Mouse (Mus musculus): ENCODE data around the gene Tfr2. TPM values are rescaled to one million over a fixed set of nuclear protein-coding genes. Genes with fewer than 3 reads are reported as not detected.

Tfr2 gene
- polyA plus RNA-seq, 1 experiment from 2014 or later, result 0.11 TPM

GRCm38 (mm10) chr5:137584976-137585375 lies 15.3 kb downstream of the Tfr2 start:
- WGBS, result 30% methylated on average over 8 of the region's 8 CpGs

DNA sequence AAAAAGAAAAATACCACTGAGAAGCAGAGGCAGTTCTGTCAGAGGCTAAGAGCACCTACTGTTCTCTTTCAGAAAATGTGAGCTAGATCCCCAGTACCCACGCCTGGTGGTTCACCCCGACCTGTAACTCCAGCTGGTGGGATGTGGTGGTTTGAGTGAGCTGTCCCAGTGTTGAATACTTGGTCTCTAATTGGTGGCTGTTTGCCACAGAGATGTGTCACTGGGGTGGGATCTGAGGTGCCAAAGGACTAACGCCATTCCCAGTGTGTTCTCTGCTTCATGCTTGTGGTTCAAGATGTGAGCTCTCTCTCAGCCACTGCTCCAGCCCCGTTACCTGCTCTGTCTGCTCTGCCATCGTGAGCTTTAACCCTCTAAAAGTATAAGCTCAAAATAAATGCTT lies 20.9 kb downstream of the Tfr2 start:
- no peaks in the 10 kb centered on the region for H3K36me3 ChIP-seq (ENCODE audit: control insufficient read depth, insufficient read depth, low read length)
- no peaks in the 10 kb centered on the region for H3K9me3 ChIP-seq (ENCODE audit: control insufficient read depth, low read length)
- no peaks in the 10 kb centered on the region for H3K27me3 ChIP-seq (ENCODE audit: control insufficient read depth, insufficient read depth, low read length)
- H3K4me1 ChIP-seq (ENCODE audit: control insufficient read depth in 2 of 2, insufficient read depth in 2 of 2, low read length in 2 of 2), result no peaks in the 10 kb centered on the region
- H3K4me2 ChIP-seq (ENCODE audit: low read length), result no peak overlapping the region
- 73% methylated on average over 5 of the region's 5 CpGs for WGBS
- no peak overlapping the region for H3K9ac ChIP-seq (ENCODE audit: low read length)
- H3K27ac ChIP-seq (replicated peaks in 1 of 2; ENCODE audit: control insufficient read depth in 1 of 2, insufficient read depth in 1 of 2, low read depth in 2 of 2, low read length in 2 of 2), result no peak overlapping the region
- ATAC-seq (ENCODE audit: insufficient number of reproducible peaks, insufficient read depth, low FRiP score, low read depth), result no peak
- H3K4me3 ChIP-seq (ENCODE audit: control insufficient read depth in 1 of 2, insufficient read depth in 1 of 2, low read depth in 1 of 2, low read length in 2 of 2), result no peak overlapping the region

More at GRCm38 (mm10) chr5:137584976-137585375, 15.3 kb downstream of the Tfr2 start:
- Histone ChIP-seq H3K27ac (replicated peaks in 1 of 2; ENCODE audit: control insufficient read depth in 1 of 2, insufficient read depth in 1 of 2, low read depth in 2 of 2, low read length in 2 of 2) (no peak overlapping the region), H3K4me2 (ENCODE audit: low read length) (no peak overlapping the region), H3K4me1 (ENCODE audit: control insufficient read depth in 2 of 2, insufficient read depth in 2 of 2, low read length in 2 of 2) (peaks cover 0 to 6% of the 10 kb centered on the region in 2 experiments; a peak in 2 of 4 replicates), H3K4me3 (ENCODE audit: control insufficient read depth in 1 of 2, insufficient read depth in 1 of 2, low read depth in 1 of 2, low read length in 2 of 2) (no peak overlapping the region), H3K27me3 (ENCODE audit: control insufficient read depth, insufficient read depth, low read length) (peaks cover 30% of the 10 kb centered on the region), H3K9ac (ENCODE audit: low read length) (no peak overlapping the region), H3K36me3 (ENCODE audit: control insufficient read depth, insufficient read depth, low read length) (no peaks in the 10 kb centered on the region), H3K9me3 (ENCODE audit: control insufficient read depth, low read length) (no peaks in the 10 kb centered on the region)
- ATAC-seq (ENCODE audit: insufficient number of reproducible peaks, insufficient read depth, low FRiP score, low read depth), result no peak

DNA sequence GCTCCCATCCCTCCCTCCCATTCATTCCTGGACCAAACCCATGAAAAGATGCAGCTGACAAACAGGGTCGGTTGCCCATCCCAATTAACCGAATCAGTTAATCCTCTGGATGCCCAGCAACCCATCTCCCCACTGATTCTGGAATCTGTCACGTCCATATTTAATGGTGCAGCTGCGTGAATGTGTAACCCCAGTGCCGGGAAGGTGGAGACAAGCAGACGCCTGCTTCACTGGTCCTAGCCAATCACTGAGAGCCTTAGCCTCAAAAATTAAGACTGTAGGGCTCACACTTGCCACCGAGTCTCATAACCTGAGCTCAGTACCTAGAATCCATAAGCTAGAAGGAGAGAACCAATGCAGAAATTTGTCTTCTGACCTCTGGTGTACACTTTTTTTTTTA lies 26.3 kb downstream of the Tfr2 start:
- Histone ChIP-seq H3K4me2 (ENCODE audit: low read length) (no peak overlapping the region), H3K9ac (ENCODE audit: low read length) (no peak overlapping the region), H3K36me3 (ENCODE audit: control insufficient read depth, insufficient read depth, low read length) (peaks cover 7% of the 10 kb centered on the region; the same call in 1 of the 2 replicates), H3K4me1 (ENCODE audit: control insufficient read depth in 2 of 2, insufficient read depth in 2 of 2, low read length in 2 of 2) (peaks cover 5 to 10% of the 10 kb centered on the region in 2 experiments), H3K9me3 (ENCODE audit: control insufficient read depth, low read length) (no peaks in the 10 kb centered on the region), H3K27me3 (ENCODE audit: control insufficient read depth, insufficient read depth, low read length) (no peaks in the 10 kb centered on the region), H3K4me3 (ENCODE audit: control insufficient read depth in 1 of 2, insufficient read depth in 1 of 2, low read depth in 1 of 2, low read length in 2 of 2) (no peak overlapping the region), H3K27ac (replicated peaks in 1 of 2; ENCODE audit: control insufficient read depth in 1 of 2, insufficient read depth in 1 of 2, low read depth in 2 of 2, low read length in 2 of 2) (no peak overlapping the region)
- ATAC-seq (ENCODE audit: insufficient number of reproducible peaks, insufficient read depth, low FRiP score, low read depth), result no peak
- 85% methylated on average over 7 of the region's 7 CpGs for WGBS

DNA sequence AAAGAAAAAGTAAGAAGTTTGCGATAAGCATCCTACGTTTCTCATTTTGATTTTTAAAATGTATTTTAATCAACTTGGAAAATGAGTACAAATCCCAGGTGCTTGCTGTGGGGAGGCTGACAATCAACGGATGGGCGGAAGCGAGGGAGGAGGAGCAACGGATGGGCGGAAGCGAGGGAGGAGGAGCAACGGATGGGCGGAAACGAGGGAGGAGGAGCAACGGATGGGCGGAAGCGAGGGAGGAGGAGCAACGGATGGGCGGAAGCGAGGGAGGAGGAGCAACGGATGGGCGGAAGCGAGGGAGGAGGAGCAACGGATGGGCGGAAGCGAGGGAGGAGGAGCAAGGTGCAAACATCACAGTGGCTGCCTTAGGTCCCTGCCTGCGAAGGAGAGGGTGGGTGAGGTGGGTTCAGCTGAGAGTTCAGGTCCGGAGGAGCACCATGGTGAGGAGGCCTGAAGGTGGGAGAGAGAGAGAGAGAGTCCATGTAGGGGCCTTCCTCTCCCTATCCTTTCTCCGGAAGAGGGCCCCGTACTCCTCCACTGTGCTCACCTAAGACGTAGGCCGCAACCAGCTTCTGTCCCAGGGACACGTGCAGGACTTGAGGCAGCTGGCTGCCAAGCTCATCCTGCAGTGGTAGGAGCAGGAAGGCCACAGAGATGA lies 27.1 kb downstream of the Tfr2 start:
- H3K9ac ChIP-seq (ENCODE audit: low read length), result no peak overlapping the region
- no peaks in the 10 kb centered on the region for H3K27me3 ChIP-seq (ENCODE audit: control insufficient read depth, insufficient read depth, low read length)
- 38% methylated on average over 28 of the region's 30 CpGs for WGBS
- no peak overlapping the region for H3K4me3 ChIP-seq (ENCODE audit: control insufficient read depth in 1 of 2, insufficient read depth in 1 of 2, low read depth in 1 of 2, low read length in 2 of 2)
- H3K4me2 ChIP-seq (ENCODE audit: low read length), result no peak overlapping the region
- ATAC-seq (ENCODE audit: insufficient number of reproducible peaks, insufficient read depth, low FRiP score, low read depth), result no peak
- H3K4me1 ChIP-seq (ENCODE audit: control insufficient read depth in 2 of 2, insufficient read depth in 2 of 2, low read length in 2 of 2), result peaks cover 5 to 10% of the 10 kb centered on the region in 2 experiments
- no peak overlapping the region for H3K27ac ChIP-seq (replicated peaks in 1 of 2; ENCODE audit: control insufficient read depth in 1 of 2, insufficient read depth in 1 of 2, low read depth in 2 of 2, low read length in 2 of 2)
- no peaks in the 10 kb centered on the region for H3K9me3 ChIP-seq (ENCODE audit: control insufficient read depth, low read length)
- H3K36me3 ChIP-seq (ENCODE audit: control insufficient read depth, insufficient read depth, low read length), result peaks cover 7% of the 10 kb centered on the region; the same call in 1 of the 2 replicates

DNA sequence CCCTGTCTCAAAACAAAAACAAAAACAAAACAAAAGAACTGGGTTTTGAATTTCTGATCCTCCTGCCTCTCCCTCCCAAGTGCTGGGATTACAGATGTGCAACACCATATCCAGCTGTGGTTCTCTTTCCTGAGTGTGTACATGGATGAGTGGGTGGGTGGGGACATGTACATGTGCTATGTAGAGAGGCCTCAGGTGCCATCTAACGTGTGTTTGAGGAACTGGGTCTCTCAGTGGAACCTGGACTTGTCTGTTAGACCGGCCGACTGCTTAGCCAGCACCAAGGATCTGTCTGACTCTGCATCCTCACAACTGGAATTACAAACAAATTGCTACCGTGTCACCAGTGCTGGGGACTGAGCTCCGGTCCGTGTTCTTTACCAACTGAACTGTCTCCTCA lies 28.0 kb downstream of the Tfr2 start:
- no peak for ATAC-seq (ENCODE audit: insufficient number of reproducible peaks, insufficient read depth, low FRiP score, low read depth)
- no peaks in the 10 kb centered on the region for H3K9me3 ChIP-seq (ENCODE audit: control insufficient read depth, low read length)
- no peak overlapping the region for H3K4me2 ChIP-seq (ENCODE audit: low read length)
- WGBS, result 94% methylated on average over 6 of the region's 6 CpGs
- no peak overlapping the region for H3K9ac ChIP-seq (ENCODE audit: low read length)
- no peaks in the 10 kb centered on the region for H3K27me3 ChIP-seq (ENCODE audit: control insufficient read depth, insufficient read depth, low read length)
- peaks cover 7% of the 10 kb centered on the region; the same call in 1 of the 2 replicates for H3K36me3 ChIP-seq (ENCODE audit: control insufficient read depth, insufficient read depth, low read length)
- H3K4me1 ChIP-seq (ENCODE audit: control insufficient read depth in 2 of 2, insufficient read depth in 2 of 2, low read length in 2 of 2), result peaks cover 8 to 14% of the 10 kb centered on the region in 2 experiments
- no peak overlapping the region for H3K27ac ChIP-seq (replicated peaks in 1 of 2; ENCODE audit: control insufficient read depth in 1 of 2, insufficient read depth in 1 of 2, low read depth in 2 of 2, low read length in 2 of 2)
- H3K4me3 ChIP-seq (ENCODE audit: control insufficient read depth in 1 of 2, insufficient read depth in 1 of 2, low read depth in 1 of 2, low read length in 2 of 2), result no peak overlapping the region

DNA sequence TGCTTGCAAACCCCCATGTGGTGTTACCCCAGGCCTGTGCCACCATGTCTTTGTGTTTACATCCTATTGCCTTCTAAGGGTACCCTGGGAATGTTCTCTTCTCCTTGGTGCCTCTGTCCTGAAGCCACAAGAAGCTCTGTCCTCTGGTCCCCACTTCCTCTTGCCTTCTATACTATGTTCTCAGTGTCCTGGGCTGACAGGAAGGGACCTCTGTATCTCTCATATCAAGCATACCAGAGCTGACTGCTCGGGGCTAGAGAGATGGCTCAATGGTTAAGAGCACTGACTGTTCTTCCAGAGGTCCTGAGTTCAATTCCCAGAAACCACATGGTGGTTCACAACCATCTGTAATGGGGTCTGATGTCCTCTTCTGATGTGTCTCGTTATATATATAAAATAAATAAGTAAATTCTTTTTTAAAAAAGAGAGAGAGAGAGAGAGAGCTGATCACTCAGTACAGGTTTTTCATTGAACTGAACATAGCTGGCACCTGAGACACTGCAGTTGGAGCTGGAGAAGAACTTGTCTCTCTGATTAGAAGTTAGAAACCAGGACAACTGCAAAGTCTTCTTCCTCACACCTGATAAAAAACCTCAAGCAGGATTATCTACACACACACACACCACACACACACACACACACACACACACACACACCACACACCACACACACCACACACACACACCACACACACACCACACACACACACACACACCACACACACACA lies 28.6 kb downstream of the Tfr2 start:
- no peak overlapping the region for H3K9ac ChIP-seq (ENCODE audit: low read length)
- 59% methylated on average over 2 of the region's 2 CpGs for WGBS

DNA sequence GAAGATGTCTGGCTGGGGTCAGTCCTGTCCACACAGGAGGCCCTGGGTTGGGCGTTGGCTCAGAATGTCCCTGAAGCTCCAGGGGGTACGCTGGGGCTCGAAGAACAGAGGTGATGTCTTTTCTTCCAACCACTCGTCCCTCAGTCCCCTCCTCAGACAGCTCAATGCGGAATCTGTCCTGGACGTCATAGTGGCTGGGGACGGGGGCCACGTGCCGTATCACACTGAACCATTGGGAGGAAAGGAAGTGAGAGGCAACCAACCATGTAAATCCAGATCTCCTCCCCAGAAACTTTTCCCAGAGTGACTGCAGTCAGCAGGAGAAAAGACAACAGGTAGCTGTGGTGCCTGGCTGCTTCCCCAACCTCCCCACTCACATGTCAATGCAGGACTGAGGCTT lies 30.0 kb downstream of the Tfr2 start:
- no peak overlapping the region for H3K27ac ChIP-seq (replicated peaks in 1 of 2; ENCODE audit: control insufficient read depth in 1 of 2, insufficient read depth in 1 of 2, low read depth in 2 of 2, low read length in 2 of 2)
- peak overlapping the region; percentile 96 for H3K4me2 ChIP-seq (ENCODE audit: low read length)
- peak overlapping the region; percentile 91 for H3K9ac ChIP-seq (ENCODE audit: low read length)
- WGBS, result 62% methylated on average over 9 of the region's 9 CpGs
- peaks cover 9 to 20% of the 10 kb centered on the region in 2 experiments for H3K4me1 ChIP-seq (ENCODE audit: control insufficient read depth in 2 of 2, insufficient read depth in 2 of 2, low read length in 2 of 2)
- no peak for ATAC-seq (ENCODE audit: insufficient number of reproducible peaks, insufficient read depth, low FRiP score, low read depth)
- H3K9me3 ChIP-seq (ENCODE audit: control insufficient read depth, low read length), result no peaks in the 10 kb centered on the region
- no peaks in the 10 kb centered on the region for H3K27me3 ChIP-seq (ENCODE audit: control insufficient read depth, insufficient read depth, low read length)
- H3K36me3 ChIP-seq (ENCODE audit: control insufficient read depth, insufficient read depth, low read length), result peaks cover 14% of the 10 kb centered on the region; the same call in 1 of the 2 replicates
- H3K4me3 ChIP-seq (ENCODE audit: control insufficient read depth in 1 of 2, insufficient read depth in 1 of 2, low read depth in 1 of 2, low read length in 2 of 2), result peak overlapping the region; percentile 75 to 80

More for the DNA sequence above, 28.6 kb downstream of the Tfr2 start:
- ATAC-seq (ENCODE audit: insufficient number of reproducible peaks, insufficient read depth, low FRiP score, low read depth), result no peak
- no peaks in the 10 kb centered on the region for H3K9me3 ChIP-seq (ENCODE audit: control insufficient read depth, low read length)
- no peaks in the 10 kb centered on the region for H3K27me3 ChIP-seq (ENCODE audit: control insufficient read depth, insufficient read depth, low read length)
- no peak overlapping the region for H3K4me2 ChIP-seq (ENCODE audit: low read length)
- no peak overlapping the region for H3K4me3 ChIP-seq (ENCODE audit: control insufficient read depth in 1 of 2, insufficient read depth in 1 of 2, low read depth in 1 of 2, low read length in 2 of 2)
- peaks cover 7% of the 10 kb centered on the region; the same call in 1 of the 2 replicates for H3K36me3 ChIP-seq (ENCODE audit: control insufficient read depth, insufficient read depth, low read length)
- H3K27ac ChIP-seq (replicated peaks in 1 of 2; ENCODE audit: control insufficient read depth in 1 of 2, insufficient read depth in 1 of 2, low read depth in 2 of 2, low read length in 2 of 2), result no peak overlapping the region
- peaks cover 9 to 20% of the 10 kb centered on the region in 2 experiments for H3K4me1 ChIP-seq (ENCODE audit: control insufficient read depth in 2 of 2, insufficient read depth in 2 of 2, low read length in 2 of 2)
